Mouse (Mus musculus) adrenal gland (tissue): ENCODE results near the gene N4bp2l2.
"Not testable (repeated sequence)": the region's sequence is repeated elsewhere in the genome, so short reads cannot be mapped to it uniquely, and the experiment has no call there.

Experiments used
- intact Hi-C: fragments of 180-260 bp; cut with DNase I; formaldehyde crosslinking; loops from one replicate; pipeline ENCODE4 v1.15.1; 2025

Gene N4bp2l2

GRCm38 (mm10) chr5:150644926-150645325 is 21.1 kb downstream of the N4bp2l2 start:
- intact Hi-C loops, result no loop called here

- intact Hi-C loops, result not testable (repeated sequence)
Measured at GRCm38 (mm10) chr5:150643390-150643789, 22.6 kb downstream of the N4bp2l2 start.

GRCm38 (mm10) chr5:150641440-150641839 is 24.5 kb downstream of the N4bp2l2 start:
- intact Hi-C loops, result no loop called here

- intact Hi-C loops, result no loop called here
Measured at GRCm38 (mm10) chr5:150629692-150630091, 36.3 kb downstream of the N4bp2l2 start.

GRCm38 (mm10) chr5:150629272-150629671 is 36.7 kb downstream of the N4bp2l2 start:
- intact Hi-C loops, result no loop called here

- intact Hi-C loops, result no loop called here
Measured at GRCm38 (mm10) chr5:150625528-150625927, 40.5 kb downstream of the N4bp2l2 start.

GRCm38 (mm10) chr5:150622792-150623191 is 43.2 kb downstream of the N4bp2l2 start:
- intact Hi-C loops, result no loop called here

- intact Hi-C loops, result no loop called here
Measured at GRCm38 (mm10) chr5:150621592-150621991, 44.4 kb downstream of the N4bp2l2 start.

- intact Hi-C loops, result no loop called here
Measured at GRCm38 (mm10) chr5:150620588-150621135, 45.3 kb downstream of the N4bp2l2 start.

- intact Hi-C loops, result no loop called here
Measured at GRCm38 (mm10) chr5:150618599-150619355, 47.2 kb downstream of the N4bp2l2 start.

GRCm38 (mm10) chr5:150616731-150617130 is 49.3 kb downstream of the N4bp2l2 start:
- intact Hi-C loops, result no loop called here

GRCm38 (mm10) chr5:150616216-150616615 is 49.8 kb downstream of the N4bp2l2 start:
- intact Hi-C loops, result no loop called here

- intact Hi-C loops, result no loop called here
Measured at GRCm38 (mm10) chr5:150614054-150614453, 51.9 kb downstream of the N4bp2l2 start.

GRCm38 (mm10) chr5:150611697-150612096 is 54.3 kb downstream of the N4bp2l2 start:
- intact Hi-C loops, result no loop called here

- intact Hi-C loops, result no loop called here
Measured at GRCm38 (mm10) chr5:150611136-150611535, 54.8 kb downstream of the N4bp2l2 start.

- intact Hi-C loops, result no loop called here
Measured at GRCm38 (mm10) chr5:150607631-150608030, 58.4 kb downstream of the N4bp2l2 start.

- intact Hi-C loops, result no loop called here
Measured at GRCm38 (mm10) chr5:150606131-150606530, 59.9 kb downstream of the N4bp2l2 start.

- intact Hi-C loops, result no loop called here
Measured at GRCm38 (mm10) chr5:150601441-150602230, 64.3 kb downstream of the N4bp2l2 start.

GRCm38 (mm10) chr5:150600554-150601440 is 65.2 kb downstream of the N4bp2l2 start:
- intact Hi-C loops, result no loop called here

GRCm38 (mm10) chr5:150599301-150600294 is 66.4 kb downstream of the N4bp2l2 start:
- intact Hi-C loops, result no loop called here
